In the genomic region with DNA sequence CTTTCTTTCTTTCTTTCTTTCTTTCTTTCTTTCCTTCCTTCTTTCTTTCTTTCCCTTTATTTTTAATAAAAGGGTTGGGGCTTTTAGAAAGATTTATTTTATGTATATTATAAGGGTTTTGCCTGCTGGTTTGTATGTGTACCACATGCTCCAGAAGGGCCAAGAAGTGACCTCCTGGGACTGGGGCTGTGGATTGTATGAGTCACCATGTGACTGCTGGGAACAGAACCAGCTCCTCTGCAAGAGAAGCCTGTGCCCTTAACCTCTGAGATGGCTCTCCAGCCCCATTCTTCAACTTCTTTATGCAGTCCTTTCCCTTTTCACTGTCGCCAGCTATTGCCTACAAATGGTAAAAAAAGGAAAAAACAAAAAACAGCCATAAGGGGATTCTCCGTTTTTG, we compare ENCODE assay signal across 27 mouse cellular contexts. TPM values are rescaled to one million over a fixed set of nuclear protein-coding genes. Genes with fewer than 3 reads are reported as not detected.
DNase-seq lines count a peak whose midpoint lies in the region; ATAC-seq lines count a peak whose summit lies in the region.
"Had no signal": no experiment of that assay in that cellular context is flagged by ENCODE, and none has a peak within 500 bp of the region (broad histone marks: within the 10 kb centered on the region; RNA-seq: fewer than 3 reads in every experiment).

No protein-coding gene starts in this region.

- H3K27ac ChIP-seq in heart, embryonic 10.5 days: no peak overlapping the region
- H3K27ac ChIP-seq in neural tube, embryonic 15.5 days (replicated peaks): no peak overlapping the region
- H3K27ac ChIP-seq: forebrain, embryonic 10.5 days; hindbrain, embryonic 13.5 days; layer of hippocampus, adult 2 months; midbrain, embryonic 15.5 days; stomach, postnatal 0 days had no signal

- H3K9ac ChIP-seq in neural tube, embryonic 15.5 days (replicated peaks): no peak overlapping the region
- H3K9ac ChIP-seq: hindbrain, embryonic 13.5 days; midbrain, embryonic 15.5 days had no signal

- DNase-seq in heart, adult 18-20 months: peak; percentile 17 to 25
- DNase-seq in heart, embryonic 10.5 days (ENCODE audit: low spot score): no peak
- peak; percentile 6 for DNase-seq in MN1 (ENCODE audit: low spot score)
- peak; percentile 38 for DNase-seq in adrenal gland, postnatal 10 days
- peak; percentile 14 for DNase-seq in heart, postnatal 25 days (ENCODE audit: low spot score)
- DNase-seq in right cerebral cortex, adult 2 months (ENCODE audit: low spot score in 2 of 2): no peak
- DNase-seq: cerebellum, adult 11 months; cerebellum, postnatal 10 days; kidney, adult 2 months; kidney, postnatal 14 days; left cerebral cortex, postnatal 4 days; liver; lung, postnatal 14 days; right cerebral cortex, postnatal 4 days had no signal

- H3K27me3 ChIP-seq in heart, embryonic 10.5 days (ENCODE audit: insufficient read depth, poor library complexity, severe bottlenecking): peaks cover 21% of the 10 kb centered on the region
- no peaks in the 10 kb centered on the region for H3K27me3 ChIP-seq in neural tube, embryonic 15.5 days (replicated peaks)
- H3K27me3 ChIP-seq: hindbrain, embryonic 13.5 days; midbrain, embryonic 15.5 days had no signal

- 83% methylated on average over 2 of the region's 2 CpGs for WGBS in heart, embryonic 10.5 days
- whole genome bisulfite sequencing in neural tube, embryonic 15.5 days: 93% methylated on average over 2 of the region's 2 CpGs

- no peaks in the 10 kb centered on the region for H3K9me3 ChIP-seq in heart, embryonic 10.5 days
- no peaks in the 10 kb centered on the region for H3K9me3 ChIP-seq in neural tube, embryonic 15.5 days (replicated peaks)
- H3K9me3 ChIP-seq: forebrain, embryonic 10.5 days; hindbrain, embryonic 13.5 days; midbrain, embryonic 15.5 days had no signal

- H3K4me3 ChIP-seq in heart, embryonic 10.5 days: no peak overlapping the region
- no peak overlapping the region for H3K4me3 ChIP-seq in neural tube, embryonic 15.5 days (replicated peaks)
- H3K4me3 ChIP-seq: forebrain, embryonic 10.5 days; hindbrain, embryonic 13.5 days; layer of hippocampus, adult 2 months; megakaryocyte, embryonic 14.5 days; midbrain, embryonic 15.5 days had no signal

- peaks cover under 1% of the 10 kb centered on the region; the same call in 1 of the 2 replicates for H3K4me1 ChIP-seq in heart, embryonic 10.5 days
- H3K4me1 ChIP-seq in neural tube, embryonic 15.5 days: no peaks in the 10 kb centered on the region
- H3K4me1 ChIP-seq: hindbrain, embryonic 13.5 days; midbrain, embryonic 15.5 days had no signal

- no peak for ATAC-seq in neural tube, embryonic 15.5 days (ENCODE audit: low FRiP score)
- ATAC-seq in activated CD4-positive, CD25-positive, alpha-beta regulatory T cell, adult 4 months: no peak
- ATAC-seq: inflammation-experienced regulatory T-cells, adult 6 months; midbrain, embryonic 15.5 days had no signal

- no peaks in the 10 kb centered on the region for H3K36me3 ChIP-seq in heart, embryonic 10.5 days
- no peaks in the 10 kb centered on the region for H3K36me3 ChIP-seq in neural tube, embryonic 15.5 days
- H3K36me3 ChIP-seq: forebrain, embryonic 10.5 days; hindbrain, embryonic 13.5 days; midbrain, embryonic 15.5 days had no signal

- intact Hi-C loops in heart, postnatal 25 days (cut with DNase I): no loop called here

- no peak overlapping the region for H3K4me2 ChIP-seq in neural tube, embryonic 15.5 days
- H3K4me2 ChIP-seq: hindbrain, embryonic 13.5 days; midbrain, embryonic 15.5 days had no signal

RNA-seq across cellular contexts. Expression of gene Vwce, which starts 11.6 kb away (rescaled TPM):
- total RNA-seq in heart, adult 18-20 months (2021): under 1 TPM in 1 of 2 experiments, not detected in 1; 0.31 TPM
- polyA plus RNA-seq in heart, embryonic 10.5 days (2016; fragmentation: Nextera tagmentation; extraction: Ambion mirVana): 0.81 and 3.0 TPM in 2 replicates
- 1 to 10 TPM; 1.9 to 3.2 TPM for total RNA-seq in adrenal gland, postnatal 10 days (2021)
- not detected for total RNA-seq in heart, postnatal 25 days (2021)
- polyA plus RNA-seq in neural tube, embryonic 15.5 days (2015; fragmentation: Nextera tagmentation; extraction: Ambion mirVana): 1.7 and 2.4 TPM in 2 replicates
- polyA plus RNA-seq in activated CD4-positive, CD25-positive, alpha-beta regulatory T cell, adult 4 months (2017; shearing (Covaris generic)): 1 to 10 TPM in 1 of 2 experiments, not detected in 1; 1.1 TPM

RNA-seq across cellular contexts. Expression of gene Pga5, which starts 32.3 kb away (rescaled TPM):
- total RNA-seq in heart, adult 18-20 months (2021): not detected
- not detected in 2 replicates for polyA plus RNA-seq in heart, embryonic 10.5 days (2016; fragmentation: Nextera tagmentation; extraction: Ambion mirVana)
- total RNA-seq in adrenal gland, postnatal 10 days (2021): not detected
- not detected for total RNA-seq in heart, postnatal 25 days (2021)
- polyA plus RNA-seq in neural tube, embryonic 15.5 days (2015; fragmentation: Nextera tagmentation; extraction: Ambion mirVana): not detected in 2 replicates
- polyA plus RNA-seq in activated CD4-positive, CD25-positive, alpha-beta regulatory T cell, adult 4 months (2017; shearing (Covaris generic)): not detected
- total RNA-seq: layer of hippocampus, adult 2 months; left cerebral cortex, adult 18-20 months; left cerebral cortex, postnatal 4 days; MEL had no signal
- polyA plus RNA-seq: embryonic facial prominence, embryonic 14.5 days; forebrain, embryonic 10.5 days; heart, embryonic 16.5 days; hindbrain, embryonic 13.5 days; inflammation-experienced regulatory T-cells, adult 6 months; midbrain, embryonic 15.5 days had no signal

RNA-seq across cellular contexts. Expression of gene Tkfc, which starts 40.2 kb away (rescaled TPM):
- 1 to 10 TPM; 9.6 to 9.7 TPM for total RNA-seq in heart, adult 18-20 months (2021)
- 15.2 and 17.3 TPM in 2 replicates for polyA plus RNA-seq in heart, embryonic 10.5 days (2016; fragmentation: Nextera tagmentation; extraction: Ambion mirVana)
- total RNA-seq in adrenal gland, postnatal 10 days (2021): 10 to 100 TPM; 32.0 to 64.7 TPM
- 1 to 10 TPM; 9.1 to 9.3 TPM for total RNA-seq in heart, postnatal 25 days (2021)
- polyA plus RNA-seq in neural tube, embryonic 15.5 days (2015; fragmentation: Nextera tagmentation; extraction: Ambion mirVana): 21.8 and 25.2 TPM in 2 replicates
- polyA plus RNA-seq in activated CD4-positive, CD25-positive, alpha-beta regulatory T cell, adult 4 months (2017; shearing (Covaris generic)): 10 to 100 TPM in 1 of 2 experiments, 1 to 10 TPM in 1; 6.3 to 12.3 TPM

RNA-seq across cellular contexts. Expression of gene Ddb1, which starts 40.5 kb away (rescaled TPM):
- 100 to 1,000 TPM; 135 to 160 TPM for total RNA-seq in heart, adult 18-20 months (2021)
- polyA plus RNA-seq in heart, embryonic 10.5 days (2016; fragmentation: Nextera tagmentation; extraction: Ambion mirVana): 410 and 426 TPM in 2 replicates
- 100 to 1,000 TPM; 252 to 259 TPM for total RNA-seq in adrenal gland, postnatal 10 days (2021)
- 100 to 1,000 TPM; 154 to 166 TPM for total RNA-seq in heart, postnatal 25 days (2021)
- 194 and 213 TPM in 2 replicates for polyA plus RNA-seq in neural tube, embryonic 15.5 days (2015; fragmentation: Nextera tagmentation; extraction: Ambion mirVana)
- 10 to 100 TPM; 79.6 to 85.1 TPM for polyA plus RNA-seq in activated CD4-positive, CD25-positive, alpha-beta regulatory T cell, adult 4 months (2017; shearing (Covaris generic))

RNA-seq across cellular contexts. Expression of gene Vps37c, which starts 42.9 kb away (rescaled TPM):
- 10 to 100 TPM; 20.4 to 21.8 TPM for total RNA-seq in heart, adult 18-20 months (2021)
- polyA plus RNA-seq in heart, embryonic 10.5 days (2016; fragmentation: Nextera tagmentation; extraction: Ambion mirVana): 26.5 and 26.7 TPM in 2 replicates
- 10 to 100 TPM; 18.9 to 21.5 TPM for total RNA-seq in adrenal gland, postnatal 10 days (2021)
- 10 to 100 TPM; 21.1 to 21.8 TPM for total RNA-seq in heart, postnatal 25 days (2021)
- 28.7 and 30.3 TPM in 2 replicates for polyA plus RNA-seq in neural tube, embryonic 15.5 days (2015; fragmentation: Nextera tagmentation; extraction: Ambion mirVana)
- 10 to 100 TPM; 11.1 to 13.2 TPM for polyA plus RNA-seq in activated CD4-positive, CD25-positive, alpha-beta regulatory T cell, adult 4 months (2017; shearing (Covaris generic))

Comparison
In these comparisons a context has a peak if more than half of its experiments do, and no peak if none do; other contexts are left out.
1. DNase-seq: peak in heart, adult 18-20 months (2 of 2), MN1 (single experiment), adrenal gland, postnatal 10 days (single experiment) and heart, postnatal 25 days (single experiment); none in heart, embryonic 10.5 days (single experiment) and right cerebral cortex, adult 2 months (0 of 2).